Mouse (Mus musculus): Measurements from ENCODE around the gene Glis1. TPM values are rescaled to one million over a fixed set of nuclear protein-coding genes. Genes with fewer than 3 reads are reported as not detected.

Glis1 gene
- polyA plus RNA-seq (2016; fragmentation: Nextera tagmentation; extraction: Ambion mirVana): 2.1 and 2.2 TPM in 2 replicates

DNA sequence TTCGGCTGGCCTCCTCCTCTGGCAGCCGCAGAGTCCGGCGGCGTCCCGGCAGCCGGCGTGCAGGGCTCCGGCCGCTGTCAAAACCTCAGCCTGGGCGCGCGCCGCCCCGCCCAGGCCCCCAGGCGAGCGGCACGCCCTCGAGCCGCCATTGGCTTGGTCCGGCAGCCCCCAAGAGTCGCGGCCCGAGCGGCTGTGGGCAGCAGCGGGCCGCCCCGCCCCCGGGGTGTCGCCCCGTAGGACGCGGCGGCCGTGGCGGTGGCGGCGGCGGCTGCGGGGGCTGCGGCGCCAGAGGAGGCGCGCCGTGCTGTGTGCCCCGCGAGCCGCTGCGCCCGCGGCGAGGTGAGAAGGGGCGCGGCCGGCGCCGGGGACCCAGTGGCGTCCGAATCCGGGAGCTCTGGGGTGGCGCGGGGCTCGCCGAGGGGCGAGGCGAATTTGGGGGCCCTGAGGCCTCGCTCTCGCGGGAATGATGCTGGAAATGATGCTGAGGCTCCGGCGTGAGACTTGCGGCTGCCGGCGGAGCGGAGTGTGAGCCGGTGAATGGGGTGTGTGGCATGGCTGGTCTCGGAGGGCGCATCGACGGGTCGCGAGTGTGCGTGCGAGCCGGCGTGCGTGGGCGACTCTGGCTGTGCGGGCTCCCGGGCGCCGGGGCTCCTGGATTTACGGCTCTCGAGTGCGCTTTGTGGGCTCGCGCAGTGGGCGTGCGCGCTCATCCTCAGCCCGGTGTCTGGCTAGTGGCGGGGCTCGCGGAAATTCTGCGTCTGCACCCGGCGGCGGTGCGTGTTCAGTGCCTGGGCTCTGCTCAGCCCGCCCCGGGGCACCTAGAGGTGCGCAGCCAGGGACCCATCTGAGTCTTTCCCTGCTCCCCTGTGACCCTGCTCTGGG, at the start of gene Glis1:
TSS of gene Glis1 (plus strand) at position 236 of the 882 bp plus-strand sequence.
- Histone ChIP-seq H3K27ac (replicated peaks) (peak within 1 kb of the TSS; percentile 59), H3K27me3 (ENCODE audit: low read depth, poor library complexity, severe bottlenecking) (peaks cover 77% of the 10 kb centered on the region), H3K36me3 (no peaks in the 10 kb centered on the region), H3K9me3 (replicated peaks) (no peaks in the 10 kb centered on the region), H3K4me1 (peaks cover 24% of the 10 kb centered on the region), H3K4me3 (peak within 1 kb of the TSS; percentile 72)
- DNase-seq (ENCODE audit: low spot score): peak; percentile 80
- under 1% methylated on average over 112 of the region's 112 CpGs for WGBS

DNA sequence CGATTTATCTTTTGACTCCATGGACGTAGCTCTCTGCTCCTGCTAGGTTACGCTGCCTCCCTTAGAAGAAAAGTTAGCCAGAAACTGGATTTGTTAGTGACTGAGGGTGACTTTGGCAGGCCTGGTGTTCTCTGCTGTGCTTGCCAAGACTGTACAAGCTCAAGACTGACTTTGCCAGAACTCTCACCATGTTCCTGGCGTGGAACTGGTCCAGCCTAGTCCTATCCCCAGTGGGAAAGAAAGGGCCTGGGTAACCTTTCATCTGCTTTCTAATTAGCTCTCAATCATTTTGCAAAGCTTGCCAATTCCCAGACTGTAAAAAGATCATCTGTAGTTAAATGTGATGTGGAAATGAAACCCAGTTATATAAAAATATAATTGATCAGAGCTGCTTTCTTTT, 47.4 kb upstream of the Glis1 start:
- Histone ChIP-seq H3K4me1 (no peaks in the 10 kb centered on the region), H3K9me3 (replicated peaks) (no peaks in the 10 kb centered on the region), H3K36me3 (peaks cover 97% of the 10 kb centered on the region), H3K27ac (replicated peaks) (no peak overlapping the region), H3K27me3 (ENCODE audit: low read depth, poor library complexity, severe bottlenecking) (no peaks in the 10 kb centered on the region), H3K4me3 (no peak overlapping the region)
- DNase-seq (ENCODE audit: low spot score): no peak
- 94% methylated on average over 4 of the region's 4 CpGs for WGBS

DNA sequence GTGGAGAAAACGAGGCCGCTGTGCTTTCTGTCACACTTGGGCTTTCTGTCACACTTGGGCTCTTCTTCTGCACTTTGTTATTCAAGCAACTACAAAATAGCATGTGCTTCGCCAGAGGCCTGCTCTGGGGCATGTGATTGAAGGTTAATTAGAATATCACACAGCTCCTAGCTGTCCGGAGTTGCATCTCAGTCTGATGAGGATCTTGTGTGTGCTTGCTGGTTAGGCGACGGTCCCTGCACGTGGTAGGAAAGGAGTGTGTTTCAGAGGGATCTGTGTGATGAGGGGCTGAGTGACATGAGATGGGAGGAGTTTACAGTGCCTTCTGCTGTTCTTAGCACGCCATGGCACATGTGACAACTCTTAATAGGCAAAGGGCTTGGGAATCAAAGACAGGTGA, 46.9 kb upstream of the Glis1 start:
- no peaks in the 10 kb centered on the region for H3K9me3 ChIP-seq (replicated peaks)
- H3K4me1 ChIP-seq: no peaks in the 10 kb centered on the region
- H3K27me3 ChIP-seq (ENCODE audit: low read depth, poor library complexity, severe bottlenecking): no peaks in the 10 kb centered on the region
- WGBS: 95% methylated on average over 8 of the region's 8 CpGs
- H3K27ac ChIP-seq (replicated peaks): no peak overlapping the region
- no peak overlapping the region for H3K4me3 ChIP-seq
- H3K36me3 ChIP-seq: peaks cover 97% of the 10 kb centered on the region
- DNase-seq (ENCODE audit: low spot score): no peak

DNA sequence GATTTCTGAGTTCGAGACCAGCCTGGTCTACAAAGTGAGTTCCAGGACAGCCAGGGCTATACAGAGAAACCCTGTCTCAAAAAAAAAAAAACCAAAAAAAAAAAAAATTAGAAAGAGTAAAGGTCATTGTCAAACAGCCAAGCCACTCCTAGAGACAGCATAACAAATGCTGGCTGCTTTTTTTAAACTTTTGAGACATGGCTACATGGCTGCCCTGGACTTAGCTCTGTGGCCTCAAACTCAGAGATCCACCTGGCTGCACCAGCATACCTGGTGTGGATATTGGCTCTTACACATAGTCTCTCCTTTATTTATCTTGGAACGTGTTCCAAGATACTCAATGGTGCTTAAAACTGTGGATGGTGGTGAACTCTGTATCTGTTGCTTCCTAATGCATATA, 46.1 kb upstream of the Glis1 start:
- H3K36me3 ChIP-seq: peaks cover 97% of the 10 kb centered on the region
- 90% methylated on average over 2 of the region's 2 CpGs for WGBS

DNA sequence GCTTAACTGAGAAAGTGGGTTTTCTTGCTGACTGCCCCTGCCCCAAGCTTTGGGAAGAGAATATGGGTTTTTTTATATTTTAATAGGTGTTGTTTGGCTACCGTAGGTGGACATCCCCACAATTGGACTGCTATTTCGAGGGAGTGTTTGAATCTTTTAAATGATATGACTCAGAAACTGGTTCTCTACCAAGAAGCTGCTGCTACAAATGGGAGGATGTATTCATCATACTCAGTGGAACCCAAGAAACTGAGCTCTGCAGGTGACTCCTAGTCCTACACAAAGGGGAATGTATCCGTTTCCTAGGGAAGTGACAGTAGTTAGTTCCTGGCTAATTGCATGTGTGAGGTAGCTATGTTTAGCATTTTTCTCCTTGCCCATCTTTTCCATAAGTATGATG, 45.0 kb upstream of the Glis1 start:
- Histone ChIP-seq H3K36me3 (peaks cover 97% of the 10 kb centered on the region), H3K27me3 (ENCODE audit: low read depth, poor library complexity, severe bottlenecking) (no peaks in the 10 kb centered on the region), H3K27ac (replicated peaks) (no peak overlapping the region), H3K4me1 (no peaks in the 10 kb centered on the region), H3K4me3 (no peak overlapping the region), H3K9me3 (replicated peaks) (no peaks in the 10 kb centered on the region)
- DNase-seq (ENCODE audit: low spot score): no peak
- 94% methylated on average over 3 of the region's 3 CpGs for WGBS

More for the DNA sequence above, 46.1 kb upstream of the Glis1 start:
- H3K4me1 ChIP-seq: no peaks in the 10 kb centered on the region
- H3K4me3 ChIP-seq: no peak overlapping the region
- no peaks in the 10 kb centered on the region for H3K27me3 ChIP-seq (ENCODE audit: low read depth, poor library complexity, severe bottlenecking)
- H3K27ac ChIP-seq (replicated peaks): no peak overlapping the region
- DNase-seq (ENCODE audit: low spot score): no peak
- no peaks in the 10 kb centered on the region for H3K9me3 ChIP-seq (replicated peaks)

DNA sequence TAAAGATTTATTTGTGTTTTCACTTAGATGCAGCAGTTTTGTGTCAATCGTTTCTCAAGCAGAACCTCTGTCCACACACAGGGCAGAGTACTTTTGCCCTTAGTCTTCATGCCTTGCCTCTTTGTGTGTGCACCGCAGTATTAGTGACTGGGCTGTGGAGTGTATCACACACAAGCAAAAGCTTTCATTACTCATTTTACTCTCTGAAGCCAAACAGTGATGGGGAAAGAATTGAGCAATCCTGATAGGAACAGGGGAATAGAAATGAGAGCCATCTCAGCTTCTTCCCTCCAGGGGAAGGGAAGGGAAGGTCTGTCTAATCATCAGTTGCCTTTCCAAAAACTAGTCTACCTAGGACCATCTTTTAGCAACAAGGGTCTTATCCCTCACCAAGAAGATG, 40.6 kb upstream of the Glis1 start:
- DNase-seq (ENCODE audit: low spot score): no peak
- no peaks in the 10 kb centered on the region for H3K4me1 ChIP-seq
- H3K4me3 ChIP-seq: no peak overlapping the region
- WGBS: 94% methylated on average over 2 of the region's 2 CpGs
- peaks cover 99% of the 10 kb centered on the region for H3K36me3 ChIP-seq
- H3K9me3 ChIP-seq (replicated peaks): no peaks in the 10 kb centered on the region
- H3K27ac ChIP-seq (replicated peaks): no peak overlapping the region
- H3K27me3 ChIP-seq (ENCODE audit: low read depth, poor library complexity, severe bottlenecking): no peaks in the 10 kb centered on the region

DNA sequence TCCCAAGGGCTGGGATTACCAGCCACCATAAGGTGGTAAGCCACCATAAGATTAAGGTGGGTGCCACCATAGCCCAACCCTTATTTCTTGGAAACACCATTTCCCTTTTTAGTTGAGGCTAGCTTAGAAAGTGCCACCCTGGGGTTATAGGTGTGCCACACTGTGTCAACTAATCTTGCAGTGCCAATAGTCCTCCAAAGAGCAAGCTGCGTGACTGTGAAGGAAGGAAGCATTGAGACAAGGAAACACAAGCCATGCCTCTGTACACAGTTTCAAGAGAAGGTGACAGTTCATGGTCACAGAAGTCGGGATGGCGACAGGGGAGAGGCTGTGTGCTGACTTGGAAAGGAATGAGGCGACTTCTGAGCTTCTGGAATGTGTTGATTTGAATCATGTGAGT, 14.2 kb upstream of the Glis1 start:
- Histone ChIP-seq H3K27me3 (ENCODE audit: low read depth, poor library complexity, severe bottlenecking) (peaks cover 14% of the 10 kb centered on the region; the same call in 1 of the 2 replicates), H3K4me1 (peaks cover 11% of the 10 kb centered on the region), H3K27ac (replicated peaks) (no peak overlapping the region), H3K36me3 (peaks cover 35% of the 10 kb centered on the region), H3K9me3 (replicated peaks) (no peaks in the 10 kb centered on the region), H3K4me3 (no peak overlapping the region)
- DNase-seq (ENCODE audit: low spot score): no peak
- WGBS: 89% methylated on average over 4 of the region's 4 CpGs

DNA sequence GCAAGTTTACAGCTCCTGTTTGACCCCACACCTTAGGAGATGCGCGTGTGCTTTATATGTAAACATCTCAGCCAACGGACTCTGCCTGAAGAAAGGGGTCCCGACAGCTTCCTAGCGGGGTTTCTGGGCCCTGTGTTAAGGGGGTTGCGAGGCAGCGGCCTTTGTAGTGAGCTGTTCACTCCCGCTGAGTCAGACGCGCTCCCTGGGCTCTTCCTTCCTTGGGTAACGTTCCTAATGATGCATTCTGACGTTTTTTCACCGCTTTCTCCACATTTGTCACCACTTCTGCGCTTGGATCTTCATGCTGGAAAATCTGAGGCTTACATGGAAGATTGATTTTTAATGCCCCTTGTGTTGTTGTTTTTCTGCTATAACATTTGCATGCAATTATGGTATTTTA, 12.7 kb upstream of the Glis1 start:
- no peak for DNase-seq (ENCODE audit: low spot score)
- Histone ChIP-seq H3K4me3 (peak overlapping the region; percentile 29), H3K9me3 (replicated peaks) (no peaks in the 10 kb centered on the region), H3K36me3 (peaks cover 23% of the 10 kb centered on the region), H3K27ac (replicated peaks) (no peak overlapping the region), H3K27me3 (ENCODE audit: low read depth, poor library complexity, severe bottlenecking) (peaks cover 14% of the 10 kb centered on the region; the same call in 1 of the 2 replicates), H3K4me1 (peaks cover 11% of the 10 kb centered on the region)
- WGBS: 3% methylated on average over 14 of the region's 14 CpGs

DNA sequence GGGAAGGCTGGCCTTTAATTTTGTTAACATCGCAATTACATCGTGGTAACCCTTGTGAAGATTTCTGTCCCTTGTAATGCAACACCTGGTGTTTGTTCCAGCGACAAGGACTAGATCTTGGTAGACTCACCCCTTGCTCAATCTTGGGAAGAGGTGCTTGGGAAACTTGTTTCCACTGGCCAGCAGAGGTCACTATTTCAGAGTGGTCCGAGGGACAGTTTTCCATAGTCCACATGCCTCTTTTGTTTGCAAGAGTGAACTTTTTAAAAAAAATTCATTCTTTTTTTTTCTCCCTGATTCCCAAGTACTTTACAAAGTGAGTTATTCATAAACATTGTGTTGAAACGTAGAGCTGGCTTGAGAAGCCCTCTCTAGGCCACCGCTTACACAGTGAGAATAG, 12.2 kb upstream of the Glis1 start:
- WGBS: 23% methylated on average over 6 of the region's 6 CpGs
- H3K9me3 ChIP-seq (replicated peaks): no peaks in the 10 kb centered on the region
- peaks cover 11% of the 10 kb centered on the region for H3K4me1 ChIP-seq
- no peak overlapping the region for H3K27ac ChIP-seq (replicated peaks)
- H3K27me3 ChIP-seq (ENCODE audit: low read depth, poor library complexity, severe bottlenecking): peaks cover 14% of the 10 kb centered on the region; the same call in 1 of the 2 replicates
- H3K36me3 ChIP-seq: peaks cover 18% of the 10 kb centered on the region
- DNase-seq (ENCODE audit: low spot score): peak; percentile 55
- no peak overlapping the region for H3K4me3 ChIP-seq

DNA sequence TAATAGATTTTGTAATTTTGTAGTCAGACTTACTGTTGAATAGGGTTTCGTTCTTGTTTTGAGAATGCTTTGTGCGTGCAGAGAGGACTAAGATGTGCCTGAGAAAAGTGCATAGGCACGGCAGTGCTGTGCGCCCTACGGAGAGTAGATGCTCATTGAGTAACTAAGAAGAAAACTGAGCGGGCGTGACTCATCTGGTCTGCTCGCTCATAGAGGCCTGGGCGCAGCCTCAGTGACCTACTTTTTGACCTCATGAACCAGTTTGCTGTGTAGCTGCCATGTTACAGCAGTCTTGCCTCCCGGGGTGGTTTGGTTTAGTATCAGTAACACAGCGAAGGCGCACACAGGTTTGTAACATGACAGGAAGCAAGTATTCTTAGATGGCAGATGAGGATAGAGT, 8.8 kb upstream of the Glis1 start:
- Histone ChIP-seq H3K27ac (replicated peaks) (no peak overlapping the region), H3K9me3 (replicated peaks) (no peaks in the 10 kb centered on the region), H3K27me3 (ENCODE audit: low read depth, poor library complexity, severe bottlenecking) (peaks cover 7% of the 10 kb centered on the region; the same call in 1 of the 2 replicates), H3K36me3 (no peaks in the 10 kb centered on the region), H3K4me1 (peaks cover 11% of the 10 kb centered on the region), H3K4me3 (no peak overlapping the region)
- 92% methylated on average over 12 of the region's 12 CpGs for WGBS
- DNase-seq (ENCODE audit: low spot score): no peak

DNA sequence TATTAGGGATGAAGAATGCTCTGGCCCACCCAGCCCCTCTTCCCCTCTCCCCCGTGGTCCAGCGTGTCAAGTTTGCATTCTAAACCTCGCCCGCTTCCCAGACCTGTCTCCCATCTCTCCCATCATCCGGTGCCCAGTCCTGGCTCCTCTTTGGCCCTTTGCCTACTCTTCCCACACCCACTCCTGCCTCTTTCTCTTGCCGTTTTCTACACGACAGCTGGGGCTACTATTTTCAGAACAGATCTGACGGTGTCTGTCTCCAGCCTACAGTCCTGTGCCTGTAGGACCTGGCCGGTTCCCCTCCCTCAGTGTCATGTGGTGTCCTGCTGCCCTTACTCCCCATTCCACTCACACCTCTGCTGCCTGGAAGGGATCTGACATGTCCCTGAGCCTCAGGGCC, 7.8 kb upstream of the Glis1 start:
- H3K27me3 ChIP-seq (ENCODE audit: low read depth, poor library complexity, severe bottlenecking): no peaks in the 10 kb centered on the region
- peaks cover 5% of the 10 kb centered on the region for H3K4me1 ChIP-seq
- H3K9me3 ChIP-seq (replicated peaks): no peaks in the 10 kb centered on the region
- no peaks in the 10 kb centered on the region for H3K36me3 ChIP-seq
- no peak overlapping the region for H3K4me3 ChIP-seq
- 92% methylated on average over 9 of the region's 9 CpGs for WGBS
- H3K27ac ChIP-seq (replicated peaks): no peak overlapping the region
- DNase-seq (ENCODE audit: low spot score): no peak

DNA sequence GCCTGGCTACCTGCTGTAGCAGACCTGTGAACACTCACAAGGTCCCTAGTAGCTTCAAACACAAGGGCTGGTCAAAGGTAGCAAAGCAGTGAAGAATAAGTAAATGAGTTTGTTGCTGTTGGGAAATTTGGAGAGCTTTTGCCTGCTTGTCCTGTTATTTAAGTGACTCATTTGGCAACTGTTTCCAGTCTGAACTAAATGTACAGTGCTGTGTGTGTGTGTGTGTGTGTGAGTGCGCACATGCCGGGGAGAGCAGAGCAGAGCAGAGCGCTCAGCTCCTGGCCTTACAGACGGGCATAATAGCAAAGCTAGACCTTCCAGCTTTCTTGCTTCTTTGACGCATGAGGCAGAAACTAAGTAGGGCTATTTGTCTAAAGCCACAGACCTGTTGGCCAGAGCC, 1.7 kb upstream of the Glis1 start:
- Histone ChIP-seq H3K9me3 (replicated peaks) (no peaks in the 10 kb centered on the region), H3K27ac (replicated peaks) (no peak overlapping the region), H3K4me1 (peaks cover 24% of the 10 kb centered on the region), H3K36me3 (no peaks in the 10 kb centered on the region), H3K4me3 (no peak overlapping the region), H3K27me3 (ENCODE audit: low read depth, poor library complexity, severe bottlenecking) (peaks cover 58% of the 10 kb centered on the region)
- 90% methylated on average over 5 of the region's 5 CpGs for WGBS
- no peak for DNase-seq (ENCODE audit: low spot score)

DNA sequence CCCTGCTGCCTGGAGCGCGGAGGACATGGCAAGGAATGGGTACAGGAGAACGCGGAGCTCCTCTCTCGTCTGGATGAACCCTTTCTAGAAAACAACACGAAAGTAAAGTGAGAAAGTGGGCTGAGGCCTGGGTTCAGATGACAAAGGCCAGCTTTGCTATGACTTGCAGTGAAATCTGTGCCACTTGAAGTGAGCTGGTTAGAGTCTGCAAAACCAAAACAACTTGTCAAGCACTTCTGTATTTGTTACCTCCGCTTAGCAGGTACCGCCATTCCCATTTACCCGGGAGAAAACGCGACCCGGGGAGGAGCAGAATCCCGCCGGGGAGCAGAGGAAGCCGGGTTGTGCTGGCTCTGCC, 414 bp upstream of the Glis1 start:
- DNase-seq (ENCODE audit: low spot score): no peak
- Histone ChIP-seq H3K4me1 (peaks cover 24% of the 10 kb centered on the region), H3K27me3 (ENCODE audit: low read depth, poor library complexity, severe bottlenecking) (peaks cover 71% of the 10 kb centered on the region), H3K36me3 (no peaks in the 10 kb centered on the region), H3K4me3 (peak overlapping the region; percentile 72), H3K9me3 (replicated peaks) (no peaks in the 10 kb centered on the region), H3K27ac (replicated peaks) (no peak overlapping the region)
- 5% methylated on average over 15 of the region's 15 CpGs for WGBS
